Mouse (Mus musculus) embryonic facial prominence, embryonic 13.5 days (tissue): ENCODE data around the gene Psg20. TPM values are rescaled to one million over a fixed set of nuclear protein-coding genes. Genes with fewer than 3 reads are reported as not detected.
"Not testable (repeated sequence)": the region's sequence is repeated elsewhere in the genome, so short reads cannot be mapped to it uniquely, and the experiment has no call there.

ENCODE experiments used
- ATAC-seq: fragments of 200-750 bp; cut with Nextera tagmentation; 2 replicates; pipeline ENCODE4 v1.8.0; 2017; ENCODE audit warnings: low read depth; ENCODE audit not compliant: insufficient number of reproducible peaks, insufficient read depth, low FRiP score, low TSS enrichment
- H3K27ac ChIP-seq: fragments of 300-500 bp; sonication (generic); 2 replicates; pipeline ENCODE4 v1.5.1; 2015; ENCODE audit warnings: moderate library complexity, mild to moderate bottlenecking, inconsistent platforms
- H3K27me3 ChIP-seq: fragments of 300-500 bp; sonication (generic); 2 replicates; pipeline ENCODE4 v1.6.1; 2015; ENCODE audit warnings: mild to moderate bottlenecking, inconsistent platforms
- H3K36me3 ChIP-seq: fragments of 300-500 bp; sonication (generic); 2 replicates; pipeline ENCODE4 v1.6.1; 2015; ENCODE audit warnings: mild to moderate bottlenecking, inconsistent platforms
- H3K4me1 ChIP-seq: fragments of 300-500 bp; sonication (generic); 2 replicates; pipeline ENCODE4 v1.6.1; 2015; ENCODE audit warnings: inconsistent platforms
- H3K4me2 ChIP-seq: fragments of 300-500 bp; sonication (generic); 2 replicates; pipeline ENCODE4 v1.6.1; 2015; ENCODE audit warnings: moderate library complexity, mild to moderate bottlenecking, inconsistent platforms
- H3K4me3 ChIP-seq: fragments of 300-500 bp; sonication (generic); 2 replicates; pipeline ENCODE4 v1.5.1; 2015; ENCODE audit warnings: mild to moderate bottlenecking, inconsistent platforms
- H3K9ac ChIP-seq: fragments of 300-500 bp; sonication (generic); 2 replicates; pipeline ENCODE4 v1.6.1; 2015; ENCODE audit warnings: mild to moderate bottlenecking, inconsistent platforms
- H3K9me3 ChIP-seq: fragments of 300-500 bp; sonication (generic); 2 replicates; pipeline ENCODE4 v1.6.1; 2016; ENCODE audit warnings: inconsistent platforms
- WGBS: fragments of 180-500 bp; shearing (Covaris S2); methylation state at CpG from one replicate; pipeline ENCODE4 v1.1.7; 2015; ENCODE audit warnings: mixed read lengths; 5-methylcytosine and 5-hydroxymethylcytosine counted together
- polyA plus RNA-seq: library from polyadenylated mRNA; unstranded; fragments of >200 nt; fragmentation: Nextera tagmentation; extraction: Ambion mirVana; gene quantifications from 2 replicates; pipeline ENCODE4 v1.2.1, GENCODE M21; 2015

Psg20 gene
- not detected in 2 replicates for polyA plus RNA-seq

- no peak within 1 kb of the TSS for H3K27ac ChIP-seq
- no peak for ATAC-seq
- H3K4me2 ChIP-seq, result no peak within 1 kb of the TSS
- H3K4me3 ChIP-seq, result no peak within 1 kb of the TSS
- H3K9ac ChIP-seq, result no peak within 1 kb of the TSS
- H3K9me3 ChIP-seq, result no peaks in the 10 kb centered on the region
- H3K4me1 ChIP-seq, result no peaks in the 10 kb centered on the region
- no peaks in the 10 kb centered on the region for H3K27me3 ChIP-seq
- no peaks in the 10 kb centered on the region for H3K36me3 ChIP-seq
- 57% methylated on average over 2 of the region's 2 CpGs for WGBS
These were observed at the start of gene Psg20 for GRCm38 (mm10) chr7:18686085-18686484. Psg20 (minus strand) TSS chr7:18686185.

GRCm38 (mm10) chr7:18734451-18734850 lies 48.5 kb upstream of the Psg20 start:
- ATAC-seq, result no peak
- Histone ChIP-seq H3K9me3 (no peaks in the 10 kb centered on the region), H3K36me3 (no peaks in the 10 kb centered on the region), H3K4me3 (no peak overlapping the region), H3K27ac (no peak overlapping the region), H3K9ac (no peak overlapping the region), H3K4me1 (no peaks in the 10 kb centered on the region), H3K4me2 (no peak overlapping the region), H3K27me3 (no peaks in the 10 kb centered on the region)
- 89% methylated on average over 1 of the region's 1 CpGs for WGBS

GRCm38 (mm10) chr7:18733111-18733510 lies 47.1 kb upstream of the Psg20 start:
- H3K4me1 ChIP-seq, result no peaks in the 10 kb centered on the region
- ATAC-seq, result no peak

GRCm38 (mm10) chr7:18728391-18728790 lies 42.4 kb upstream of the Psg20 start:
- WGBS, result 79% methylated on average over 1 of the region's 1 CpGs

More at GRCm38 (mm10) chr7:18733111-18733510, 47.1 kb upstream of the Psg20 start:
- Histone ChIP-seq H3K36me3 (no peaks in the 10 kb centered on the region), H3K9me3 (no peaks in the 10 kb centered on the region), H3K4me3 (no peak overlapping the region), H3K9ac (no peak overlapping the region), H3K4me2 (no peak overlapping the region), H3K27me3 (no peaks in the 10 kb centered on the region), H3K27ac (no peak overlapping the region)

DNA sequence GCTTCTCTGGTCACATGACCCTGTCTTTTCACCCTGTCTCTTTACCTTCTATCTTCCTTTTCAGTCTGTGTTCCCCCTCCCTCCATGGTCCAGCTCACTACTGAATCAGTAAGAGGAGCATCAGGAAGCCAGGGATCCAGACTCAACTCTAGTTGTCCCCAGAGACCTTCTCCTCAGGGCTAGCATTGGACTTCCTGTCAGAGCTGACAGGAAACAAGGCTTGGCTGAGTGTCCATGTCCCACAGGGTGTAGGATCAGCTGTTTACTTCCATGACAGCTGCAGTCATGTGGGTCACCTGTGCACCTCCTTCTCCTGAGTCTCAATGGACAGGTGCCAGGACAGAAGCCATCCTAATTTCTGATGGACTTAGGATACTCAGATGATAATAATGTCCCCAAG lies 39.9 kb upstream of the Psg20 start:
- not testable (repeated sequence) for H3K4me1 ChIP-seq, H3K36me3 ChIP-seq, H3K27ac ChIP-seq, H3K27me3 ChIP-seq, H3K9me3 ChIP-seq, H3K4me3 ChIP-seq, ATAC-seq, H3K4me2 ChIP-seq, H3K9ac ChIP-seq

More at GRCm38 (mm10) chr7:18728391-18728790, 42.4 kb upstream of the Psg20 start:
- ATAC-seq, result no peak
- Histone ChIP-seq H3K9me3 (no peaks in the 10 kb centered on the region), H3K27ac (no peak overlapping the region), H3K9ac (no peak overlapping the region), H3K4me1 (no peaks in the 10 kb centered on the region), H3K4me3 (no peak overlapping the region), H3K36me3 (no peaks in the 10 kb centered on the region), H3K4me2 (no peak overlapping the region), H3K27me3 (no peaks in the 10 kb centered on the region)

- 88% methylated on average over 6 of the region's 6 CpGs for WGBS
- no peak for ATAC-seq
- Histone ChIP-seq H3K36me3 (no peaks in the 10 kb centered on the region), H3K4me1 (no peaks in the 10 kb centered on the region), H3K9me3 (no peaks in the 10 kb centered on the region), H3K4me2 (no peak overlapping the region), H3K9ac (no peak overlapping the region), H3K4me3 (no peak overlapping the region), H3K27me3 (no peaks in the 10 kb centered on the region), H3K27ac (no peak overlapping the region)
These were observed 38.0 kb upstream of the Psg20 start for GRCm38 (mm10) chr7:18724001-18724400.

DNA sequence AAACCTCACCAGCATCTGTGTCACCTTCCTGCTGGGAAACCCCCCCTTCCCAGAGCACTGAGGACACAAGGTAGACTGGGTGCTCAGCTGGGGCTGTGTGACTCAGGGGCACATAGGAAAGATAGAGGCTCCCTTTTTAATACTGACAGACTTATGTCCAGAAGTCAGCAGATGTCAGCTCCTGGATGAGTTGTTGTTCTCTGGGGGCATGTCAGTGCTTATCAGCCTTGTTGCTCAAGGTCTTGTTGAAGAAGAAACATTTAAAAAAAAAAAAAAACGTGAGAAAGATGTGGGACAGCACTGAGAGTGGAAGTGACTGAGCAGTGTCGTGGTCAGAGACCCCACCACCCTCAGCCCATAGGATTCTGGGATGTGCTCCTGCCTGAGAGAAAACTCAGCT lies 31.8 kb upstream of the Psg20 start, which contains the start of gene Psg22:
Gene Psg22, plus strand, starts transcription at position 301 of the 400 bp plus-strand sequence.
- no peak for ATAC-seq
- 38% methylated on average over 2 of the region's 2 CpGs for WGBS
- Histone ChIP-seq H3K4me1 (no peaks in the 10 kb centered on the region), H3K9me3 (no peaks in the 10 kb centered on the region), H3K4me2 (no peak within 1 kb of the TSS), H3K27ac (no peak within 1 kb of the TSS), H3K4me3 (no peak within 1 kb of the TSS), H3K27me3 (no peaks in the 10 kb centered on the region), H3K36me3 (no peaks in the 10 kb centered on the region), H3K9ac (no peak within 1 kb of the TSS)

- no peak overlapping the region for H3K4me3 ChIP-seq
- 71% methylated on average over 4 of the region's 4 CpGs for WGBS
- no peaks in the 10 kb centered on the region for H3K36me3 ChIP-seq
- ATAC-seq, result no peak
- H3K4me2 ChIP-seq, result no peak overlapping the region
- H3K27ac ChIP-seq, result no peak overlapping the region
- no peaks in the 10 kb centered on the region for H3K4me1 ChIP-seq
- no peaks in the 10 kb centered on the region for H3K27me3 ChIP-seq
- H3K9me3 ChIP-seq, result no peaks in the 10 kb centered on the region
- no peak overlapping the region for H3K9ac ChIP-seq
These were observed 29.6 kb upstream of the Psg20 start for GRCm38 (mm10) chr7:18715546-18715945.

- 63% methylated on average over 1 of the region's 1 CpGs for WGBS
- Histone ChIP-seq H3K4me1 (no peaks in the 10 kb centered on the region), H3K36me3 (no peaks in the 10 kb centered on the region), H3K27me3 (no peaks in the 10 kb centered on the region), H3K27ac (no peak overlapping the region), H3K4me3 (no peak overlapping the region), H3K4me2 (no peak overlapping the region), H3K9ac (no peak overlapping the region), H3K9me3 (no peaks in the 10 kb centered on the region)
- no peak for ATAC-seq
These were observed 24.9 kb upstream of the Psg20 start for GRCm38 (mm10) chr7:18710846-18711245.

DNA sequence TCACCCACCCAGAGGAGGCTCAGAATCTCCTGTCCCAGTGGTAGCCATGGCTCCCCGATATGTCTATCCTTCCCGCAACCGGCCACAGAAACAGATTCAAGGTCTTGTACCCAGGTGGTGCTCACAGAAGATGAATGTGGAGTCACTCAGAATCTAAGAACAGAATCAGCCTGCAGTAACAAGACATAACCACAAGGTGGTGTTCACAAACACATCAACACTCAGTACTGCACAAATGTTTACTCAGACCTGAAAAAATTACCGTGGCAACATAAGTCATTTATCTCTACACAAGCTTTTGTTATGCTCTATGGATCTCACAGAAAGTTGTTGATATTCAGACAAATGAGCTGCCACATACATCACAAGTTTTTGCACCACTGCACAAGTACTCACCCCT lies 24.3 kb upstream of the Psg20 start:
- not testable (repeated sequence) for H3K9ac ChIP-seq, H3K27ac ChIP-seq, H3K4me2 ChIP-seq, H3K27me3 ChIP-seq, H3K4me3 ChIP-seq, H3K9me3 ChIP-seq, H3K4me1 ChIP-seq, H3K36me3 ChIP-seq, ATAC-seq
- 68% methylated on average over 4 of the region's 4 CpGs for WGBS

GRCm38 (mm10) chr7:18685586-18685985 lies 399 bp downstream of the Psg20 start:
- Histone ChIP-seq H3K27me3 (no peaks in the 10 kb centered on the region), H3K4me3 (no peak overlapping the region), H3K36me3 (no peaks in the 10 kb centered on the region), H3K9me3 (no peaks in the 10 kb centered on the region), H3K9ac (no peak overlapping the region), H3K27ac (no peak overlapping the region), H3K4me2 (no peak overlapping the region), H3K4me1 (no peaks in the 10 kb centered on the region)
- no peak for ATAC-seq

GRCm38 (mm10) chr7:18679772-18680171 lies 6.2 kb downstream of the Psg20 start:
- ATAC-seq, result no peak
- Histone ChIP-seq H3K27me3 (no peaks in the 10 kb centered on the region), H3K27ac (no peak overlapping the region), H3K4me2 (no peak overlapping the region), H3K9me3 (no peaks in the 10 kb centered on the region), H3K4me3 (no peak overlapping the region), H3K4me1 (no peaks in the 10 kb centered on the region), H3K9ac (no peak overlapping the region), H3K36me3 (no peaks in the 10 kb centered on the region)
- WGBS, result 49% methylated on average over 2 of the region's 2 CpGs

GRCm38 (mm10) chr7:18656625-18657024 lies 29.4 kb downstream of the Psg20 start, which contains the start of gene Psg21:
Psg21 (minus strand) TSS chr7:18656725.
- H3K27me3 ChIP-seq, H3K36me3 ChIP-seq, H3K4me3 ChIP-seq, H3K9ac ChIP-seq, H3K9me3 ChIP-seq, H3K4me2 ChIP-seq, H3K4me1 ChIP-seq, H3K27ac ChIP-seq, ATAC-seq: not testable (repeated sequence)
- WGBS, result 79% methylated on average over 2 of the region's 2 CpGs
